Mouse (Mus musculus) megakaryocyte-erythroid progenitor cell, adult 5-6 weeks (primary cell): ENCODE results near the gene Tspan32. TPM values are rescaled to one million over a fixed set of nuclear protein-coding genes. Genes with fewer than 3 reads are reported as not detected.

Experiments
- ATAC-seq: replicated peaks from 2 replicates; pipeline ENCODE4 v1.8.0; 2016; ENCODE audit warnings: mild to moderate bottlenecking, inconsistent platforms; ENCODE audit not compliant: severe bottlenecking, poor library complexity, low FRiP score, low TSS enrichment
- total RNA-seq, 2 experiments: library from RNA; stranded (forward) in 1 of 2; stranded (reverse) in 1 of 2; fragments of 200-1000, 215-1000 nt in 1 of 2; fragments of >200 nt in 1 of 2; fragmentation: Nextera tagmentation in 1 of 2; gene quantifications; 2 replicates each; pipeline ENCODE4 v1.2.3; 2014 to 2017

Tspan32 gene
- total RNA-seq (2014; fragmentation: Nextera tagmentation) (163 and 191 TPM in 2 replicates), total RNA-seq (2017) (94.2 and 132 TPM in 2 replicates)

DNA sequence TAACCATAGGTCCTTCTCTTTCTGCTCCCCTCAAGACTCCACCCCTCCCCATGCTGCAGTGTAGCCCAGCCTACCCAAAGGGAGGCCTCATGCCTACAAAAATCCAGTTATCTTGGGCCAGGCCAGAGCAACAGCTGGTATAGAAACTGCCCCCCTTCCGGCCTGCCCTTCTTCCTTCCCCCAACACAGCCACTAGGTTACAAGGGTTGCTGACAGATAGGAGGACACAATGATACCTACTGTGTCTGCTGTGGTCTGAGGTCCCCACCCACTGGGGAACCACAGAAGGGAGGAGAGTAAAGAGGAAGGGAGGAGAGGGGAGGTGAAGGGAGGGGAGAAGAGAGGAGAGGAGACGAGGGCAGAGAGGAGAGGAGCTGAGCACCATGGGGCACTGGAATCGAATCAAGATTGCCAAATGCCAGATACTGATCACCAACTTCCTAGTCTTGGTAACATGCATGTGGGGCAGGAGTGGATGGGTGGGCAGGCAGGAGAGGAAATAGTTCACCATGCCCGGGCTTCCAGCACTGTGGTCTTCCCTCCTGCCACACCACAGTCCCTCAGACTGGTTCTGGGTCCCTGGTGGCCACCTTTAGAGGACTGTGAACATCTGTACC lies at the start of gene Tspan32:
TSS of gene Tspan32 (plus strand) at position 320 of the 617 bp plus-strand sequence.
- ATAC-seq, result peak; percentile 64

DNA sequence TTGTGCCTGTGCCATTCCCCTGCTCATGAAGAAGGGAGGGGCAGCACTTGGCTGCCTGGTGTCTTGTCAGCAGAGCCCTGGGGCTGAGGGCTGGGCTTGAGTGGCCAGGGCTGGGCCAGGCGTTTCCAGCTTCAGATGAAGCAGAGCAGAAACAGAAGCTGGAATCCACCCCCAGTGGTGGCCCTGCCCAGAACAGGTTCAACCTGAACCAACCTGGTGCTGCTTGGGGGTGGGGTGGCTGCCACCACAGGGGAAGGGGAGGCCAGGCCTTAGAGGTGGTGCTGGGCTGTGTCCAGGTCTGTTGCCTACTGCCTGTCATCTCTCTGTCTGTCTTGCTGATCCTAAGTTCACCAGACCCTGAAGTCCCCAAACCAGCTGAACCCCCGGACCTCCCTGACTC lies 48.8 kb upstream of the Tspan32 start:
- ATAC-seq, result no peak

DNA sequence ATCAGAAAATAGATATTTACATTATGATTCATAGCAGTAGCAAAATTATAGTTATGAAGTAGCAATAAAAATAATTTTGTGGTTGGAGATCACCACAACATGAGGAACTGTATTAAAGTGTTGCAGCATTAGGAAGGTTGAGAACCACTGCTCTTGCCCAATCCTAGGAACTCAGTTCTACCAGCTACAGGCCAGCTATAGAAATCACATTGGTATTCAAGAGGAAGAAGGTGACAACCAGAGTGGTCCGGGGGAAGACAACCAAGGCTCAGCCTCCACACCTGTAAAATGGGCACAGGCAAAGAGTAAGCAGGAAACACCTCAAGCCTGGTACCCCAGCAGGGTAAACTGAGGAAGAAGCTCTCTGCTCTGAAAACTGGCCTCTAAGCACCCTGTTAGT lies 46.0 kb upstream of the Tspan32 start:
- no peak for ATAC-seq

DNA sequence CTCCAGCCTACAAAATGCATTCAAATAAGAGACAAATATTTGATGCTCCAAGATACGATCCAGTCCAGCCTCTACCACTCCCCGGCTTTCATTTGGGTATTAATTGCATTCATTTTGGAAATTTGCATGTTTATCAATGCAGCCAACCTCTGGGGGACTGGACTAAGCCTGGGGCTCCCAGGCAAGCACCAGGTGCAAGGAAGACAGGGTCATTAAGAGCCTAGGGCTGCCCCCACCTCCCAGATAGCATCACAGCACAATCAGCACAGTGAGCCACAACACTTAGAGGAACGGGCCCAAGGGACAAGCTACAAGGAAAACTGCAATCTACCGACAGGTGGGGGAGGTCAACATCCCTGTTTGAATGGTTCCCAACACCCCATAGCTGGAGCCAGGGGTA lies 45.1 kb upstream of the Tspan32 start:
- ATAC-seq, result no peak

DNA sequence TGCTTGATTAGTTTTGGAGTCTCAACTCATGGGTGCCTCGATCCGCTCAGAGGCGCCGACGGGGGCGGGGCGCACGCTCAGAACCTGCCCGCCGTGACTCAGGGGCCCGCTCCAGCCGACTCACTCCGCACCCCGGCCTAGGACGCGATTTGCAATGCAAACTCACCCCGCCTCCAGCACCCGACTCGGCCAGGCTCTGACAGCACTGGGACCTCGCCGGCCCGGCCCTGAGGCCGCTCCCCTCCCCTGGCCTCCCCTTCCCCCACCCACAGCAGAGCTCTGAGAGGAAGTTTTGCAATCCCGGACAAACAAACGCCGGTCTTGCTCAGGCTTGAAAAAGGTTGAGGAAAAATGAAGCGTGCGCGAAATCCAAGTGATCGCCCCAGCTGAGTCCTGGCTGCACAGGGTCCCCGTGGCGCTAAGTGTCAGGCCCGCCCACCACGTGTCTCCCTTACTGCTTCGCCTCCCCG lies 37.4 kb upstream of the Tspan32 start:
- ATAC-seq, result no peak

DNA sequence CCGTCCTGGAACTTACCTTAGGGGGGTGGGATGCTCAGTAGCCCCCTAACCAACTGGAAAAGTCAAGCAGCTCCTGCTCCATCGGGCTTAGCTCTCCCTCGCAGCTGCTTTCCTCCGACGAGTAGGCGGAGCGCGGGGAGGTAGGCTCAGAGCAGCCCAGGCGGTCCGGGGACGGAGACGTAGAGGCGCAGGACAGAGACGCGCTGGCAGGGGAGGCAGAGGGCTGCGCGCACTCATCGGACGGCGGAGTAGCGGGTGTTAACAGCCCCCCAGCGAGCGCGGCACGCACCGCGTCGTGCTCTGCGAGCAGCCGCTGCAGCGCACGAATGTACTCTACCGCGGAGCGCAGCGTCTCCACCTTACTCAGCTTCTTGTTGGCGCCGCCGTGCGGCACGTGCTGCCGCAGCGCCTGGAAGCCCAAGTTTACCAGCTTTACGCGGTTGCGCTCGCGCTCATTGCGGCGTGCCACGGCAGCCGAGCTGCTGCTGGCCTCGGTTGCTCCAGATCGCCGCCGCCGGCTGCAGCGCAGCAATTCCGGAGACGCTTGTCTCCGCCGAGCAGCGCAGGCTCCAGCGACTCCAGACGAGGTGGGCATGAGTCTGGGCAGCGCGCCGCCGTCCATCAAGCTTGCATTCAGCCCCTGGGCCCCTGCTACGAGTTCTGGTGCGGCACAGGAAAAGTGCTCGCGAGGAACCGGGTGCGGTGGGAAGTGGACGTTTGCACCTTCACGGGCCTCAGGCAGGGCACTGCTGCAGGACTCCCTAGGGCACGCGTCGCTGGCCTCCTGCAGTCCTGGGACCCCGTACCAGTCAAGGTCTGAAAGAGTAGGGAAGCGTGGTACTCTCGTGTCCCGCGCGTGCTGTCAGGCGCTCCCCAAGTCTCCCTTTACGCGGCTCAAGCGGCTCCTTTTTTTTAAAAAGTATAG lies 36.7 kb upstream of the Tspan32 start:
- peak; percentile 42 for ATAC-seq

DNA sequence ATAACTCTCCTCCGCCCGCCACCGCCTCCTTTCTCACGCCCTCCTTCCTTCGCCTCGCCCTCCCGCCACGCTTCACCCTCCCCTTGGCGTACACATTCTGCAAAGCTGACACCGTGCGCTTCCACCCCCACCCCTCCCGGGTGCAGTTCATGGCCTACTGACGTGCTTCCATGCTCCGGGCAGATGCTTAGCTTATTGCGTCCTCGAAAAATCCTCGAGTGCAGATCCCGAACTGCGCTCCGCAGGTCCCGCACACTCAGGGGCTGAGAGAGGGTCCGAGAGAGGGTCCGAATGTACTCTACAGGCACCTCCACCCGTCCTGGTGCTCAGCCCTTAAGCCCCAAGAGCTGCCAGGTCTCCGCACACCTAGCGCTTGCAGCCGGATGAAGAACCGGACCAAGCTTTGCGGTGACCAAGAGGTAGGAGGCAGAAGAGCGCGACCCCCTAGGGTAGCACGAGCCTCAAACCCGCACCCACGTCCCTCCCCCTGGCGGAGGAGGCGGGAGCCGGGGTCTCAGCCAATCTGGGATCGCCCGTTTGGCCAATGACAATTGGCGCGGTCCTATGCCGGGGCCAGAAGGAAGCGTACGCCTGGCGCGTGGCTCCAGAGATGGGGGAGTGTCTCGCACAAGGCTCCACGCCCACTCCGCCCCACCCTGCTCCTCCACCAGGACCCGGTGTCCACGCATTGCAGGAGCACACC lies 35.9 kb upstream of the Tspan32 start, which contains the start of gene Ascl2:
TSS of gene Ascl2 (minus strand) at position 456 of the 703 bp plus-strand sequence.
- ATAC-seq, result 0 out of 2 replicates have a peak, but pooled peaks have one; percentile 44

DNA sequence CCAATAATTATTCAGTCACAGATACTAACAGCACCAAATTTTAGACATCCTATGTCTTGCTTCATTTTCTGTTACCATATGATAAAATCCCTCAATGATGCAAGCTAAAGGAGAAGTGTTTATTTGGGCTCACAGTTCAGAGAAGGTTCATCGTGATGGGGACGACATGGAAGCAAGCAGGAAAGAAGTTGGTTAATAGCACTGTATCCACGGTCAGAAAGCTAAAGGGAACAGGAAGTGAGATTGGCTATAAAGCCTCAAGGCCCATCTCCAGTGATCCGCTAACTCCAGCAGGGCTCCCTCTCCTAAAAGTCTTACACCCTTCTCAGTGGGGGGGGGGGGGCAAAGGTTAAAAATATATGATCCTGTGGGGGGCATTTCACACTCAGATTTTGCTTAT lies 22.9 kb upstream of the Tspan32 start:
- no peak for ATAC-seq

DNA sequence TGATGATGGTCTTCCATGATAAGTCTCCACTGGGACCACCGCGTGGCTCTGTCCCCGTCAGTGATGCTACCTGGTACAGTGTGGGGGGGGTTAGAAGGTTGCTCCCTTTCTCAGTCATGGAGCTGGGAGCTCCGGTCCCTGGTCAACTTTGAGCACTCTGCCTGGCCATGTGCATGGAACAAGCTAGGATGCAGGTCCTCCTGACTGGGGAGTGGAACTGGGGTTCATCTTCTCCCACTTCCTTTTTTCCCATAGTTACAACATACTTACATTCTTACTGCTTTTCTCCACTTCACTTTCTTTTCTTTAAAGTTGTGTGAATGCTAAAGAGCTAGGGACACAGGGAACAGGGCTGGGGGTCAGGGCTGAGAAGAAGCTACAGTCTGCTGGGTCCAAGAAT lies 19.7 kb upstream of the Tspan32 start:
- ATAC-seq, result no peak

DNA sequence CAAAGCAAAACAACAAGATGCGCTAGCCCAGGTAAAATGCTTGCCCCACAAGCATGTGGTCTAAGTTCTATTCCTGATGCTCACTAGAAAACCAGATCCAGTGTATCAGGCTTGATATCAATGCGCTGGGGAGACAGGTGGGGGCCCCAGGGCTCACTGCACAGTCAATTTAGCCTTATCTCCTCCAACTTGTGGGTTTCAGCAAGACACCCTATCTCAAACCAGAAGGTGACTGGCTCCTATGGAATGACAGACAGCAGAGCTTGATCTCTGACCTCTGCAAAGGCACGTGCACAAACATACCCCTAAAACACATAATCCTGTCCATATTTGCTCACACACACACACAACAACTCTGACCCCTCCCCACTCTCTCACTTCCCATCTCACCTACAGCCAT lies 17.1 kb upstream of the Tspan32 start:
- ATAC-seq, result peak; percentile 53

DNA sequence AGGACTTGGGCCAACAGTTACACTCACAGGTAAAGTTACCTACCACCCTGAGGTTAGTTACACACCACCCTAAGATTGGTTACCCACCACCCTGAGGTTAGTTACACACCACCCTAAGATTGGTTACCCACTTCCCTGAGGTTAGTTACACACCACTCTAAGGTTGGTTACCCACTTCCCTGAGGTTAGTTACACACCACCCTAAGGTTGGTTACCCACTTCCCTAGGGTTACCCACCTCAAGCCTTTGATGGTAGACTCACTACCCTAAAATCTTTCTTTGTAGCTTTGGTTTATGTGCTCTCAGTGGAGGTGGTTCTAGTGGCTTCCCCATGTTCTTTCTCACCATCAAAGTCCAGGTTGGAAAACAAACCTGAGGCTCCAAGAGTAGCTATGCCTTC lies 9.8 kb upstream of the Tspan32 start:
- ATAC-seq, result no peak

DNA sequence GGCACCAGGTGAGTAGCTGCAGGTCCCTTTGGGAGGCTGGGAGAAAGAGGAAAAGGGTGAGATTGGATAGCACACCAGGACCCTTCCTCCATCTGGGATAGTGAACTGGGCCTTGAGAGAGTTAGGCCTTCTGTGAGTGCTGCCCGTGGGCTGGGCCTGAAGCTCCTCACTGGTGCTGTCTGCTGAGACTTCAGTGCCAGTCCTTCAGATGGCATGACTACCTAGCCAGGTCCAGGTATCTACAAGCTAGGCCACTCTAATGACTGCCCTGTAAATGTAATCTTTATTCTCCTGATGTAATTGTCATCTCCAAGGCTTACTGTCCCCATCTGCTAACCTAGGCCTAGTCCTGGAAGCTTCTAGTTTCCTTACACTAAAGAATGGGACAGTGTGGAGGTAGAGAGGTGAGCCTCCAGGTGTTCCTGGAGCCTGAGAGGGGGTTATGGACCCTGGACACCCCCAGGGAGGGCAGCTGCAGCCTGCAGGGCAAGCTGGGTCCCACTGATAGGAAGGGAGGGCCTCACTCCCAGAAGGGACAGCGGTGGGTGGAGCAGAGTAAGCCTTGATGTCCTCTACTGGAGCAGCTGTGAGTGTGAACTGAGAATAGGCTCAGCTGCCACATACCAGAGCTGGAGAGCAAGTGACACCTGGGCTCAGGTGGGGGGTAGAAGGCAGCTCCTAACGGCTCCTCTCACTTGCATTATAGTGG lies 9.1 kb upstream of the Tspan32 start:
- ATAC-seq, result peak; percentile 50

DNA sequence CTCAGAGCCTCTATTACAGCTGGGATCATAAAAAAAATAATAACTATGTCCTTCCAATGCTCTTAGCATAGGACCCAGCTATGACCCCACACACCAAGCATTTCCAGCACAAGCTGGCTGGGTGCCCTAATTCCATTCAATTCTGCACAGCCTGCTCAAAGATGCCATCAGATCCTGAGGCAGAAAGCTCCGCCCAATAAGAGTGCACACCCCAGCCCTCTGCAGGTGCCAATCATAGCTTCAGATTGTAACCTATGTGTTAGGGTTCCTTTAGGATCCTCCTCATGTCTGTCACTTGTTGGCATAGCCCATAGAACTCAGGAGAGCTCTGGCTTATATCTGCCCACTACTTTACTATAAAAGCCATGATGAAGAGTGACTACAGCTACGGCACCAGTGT lies 7.8 kb upstream of the Tspan32 start:
- no peak for ATAC-seq

DNA sequence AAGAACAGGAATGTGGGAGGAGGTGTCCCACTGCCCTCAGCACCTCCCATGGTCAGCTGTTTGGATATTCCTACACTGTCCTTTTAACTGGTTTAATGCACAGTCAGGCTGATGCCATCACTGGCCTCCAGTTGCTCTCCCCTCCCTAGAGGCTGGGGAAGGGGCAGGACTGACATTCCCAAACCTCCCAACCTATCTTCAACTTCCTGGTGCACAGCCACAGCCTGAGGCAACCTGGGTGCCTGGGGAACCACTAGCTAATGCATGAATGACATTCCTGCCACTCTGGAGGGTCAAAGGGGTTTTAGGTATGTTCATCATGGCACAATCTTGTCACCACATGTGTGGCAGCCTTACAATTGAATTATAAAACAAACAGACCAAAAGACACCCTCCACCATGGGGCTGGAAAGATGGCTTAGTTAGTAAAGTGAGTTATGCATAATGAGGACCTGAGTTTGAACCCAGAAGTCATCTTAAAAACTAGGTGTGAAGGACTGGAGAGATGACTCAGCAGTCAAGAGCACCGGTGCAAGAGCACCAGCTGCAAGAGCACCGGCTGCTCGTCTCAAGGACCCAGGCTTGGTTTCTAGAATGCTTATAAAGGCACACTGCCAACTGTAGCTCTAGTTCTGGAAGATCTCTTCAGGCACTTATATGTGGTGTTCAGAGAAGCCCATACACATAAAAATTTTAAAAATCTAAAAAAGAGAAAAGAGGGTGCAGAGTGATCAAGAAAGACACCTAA lies 7.3 kb upstream of the Tspan32 start:
- ATAC-seq, result no peak

DNA sequence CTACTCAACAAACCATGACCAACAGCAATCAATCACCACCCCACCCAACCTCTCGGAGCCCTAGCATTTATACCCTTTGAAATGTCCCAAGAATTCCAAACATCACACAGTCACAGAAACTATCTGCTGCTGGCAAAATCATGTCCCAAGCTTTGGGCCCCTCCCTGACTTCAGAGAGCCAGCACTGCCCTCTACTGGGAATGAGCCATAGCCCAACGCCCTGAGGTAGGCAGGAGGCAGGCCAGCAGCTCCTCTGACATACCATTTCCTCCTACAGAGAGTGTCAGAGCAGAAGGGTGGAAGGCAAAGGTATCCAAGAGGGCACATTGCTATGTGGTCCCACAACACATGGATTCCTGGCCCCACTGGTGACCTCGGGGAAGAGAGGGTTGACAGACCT lies 2.2 kb upstream of the Tspan32 start:
- no peak for ATAC-seq

DNA sequence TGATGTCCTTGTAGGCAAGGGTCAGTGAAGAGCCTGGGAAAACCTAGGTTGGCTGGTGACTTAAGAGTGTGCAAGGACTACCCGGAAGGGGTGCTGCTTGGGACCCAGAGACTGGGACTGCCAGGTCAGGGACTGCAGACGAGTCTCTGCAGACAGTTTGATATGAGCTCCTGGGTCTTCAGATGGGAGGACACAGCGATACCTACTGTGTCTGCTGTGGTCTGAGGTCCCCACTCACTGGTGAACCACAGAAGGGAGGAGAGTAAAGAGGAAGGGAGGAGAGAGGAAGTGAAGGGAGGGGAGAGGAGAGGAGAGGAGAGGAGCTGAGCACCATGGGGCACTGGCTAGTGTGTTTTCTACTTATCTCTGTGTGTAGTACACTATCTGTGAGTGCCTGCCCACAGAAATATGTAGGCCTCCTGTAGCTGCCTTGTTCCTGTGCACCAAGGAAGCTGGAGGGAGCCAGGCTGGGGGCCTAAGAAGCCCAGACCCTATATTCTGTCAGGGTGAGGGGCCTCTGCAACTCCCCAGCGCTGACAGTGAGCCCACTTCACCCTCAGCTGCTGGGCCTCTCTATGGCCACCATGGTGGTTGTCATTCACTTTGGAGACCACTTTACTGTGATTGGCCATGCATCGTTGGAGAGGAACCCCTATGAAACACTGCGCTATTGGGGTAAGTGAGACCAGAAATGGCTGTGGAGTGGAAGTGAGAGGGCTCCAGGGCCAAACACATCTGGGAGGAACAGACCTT lies 674 bp downstream of the Tspan32 start:
- peak; percentile 56 for ATAC-seq

DNA sequence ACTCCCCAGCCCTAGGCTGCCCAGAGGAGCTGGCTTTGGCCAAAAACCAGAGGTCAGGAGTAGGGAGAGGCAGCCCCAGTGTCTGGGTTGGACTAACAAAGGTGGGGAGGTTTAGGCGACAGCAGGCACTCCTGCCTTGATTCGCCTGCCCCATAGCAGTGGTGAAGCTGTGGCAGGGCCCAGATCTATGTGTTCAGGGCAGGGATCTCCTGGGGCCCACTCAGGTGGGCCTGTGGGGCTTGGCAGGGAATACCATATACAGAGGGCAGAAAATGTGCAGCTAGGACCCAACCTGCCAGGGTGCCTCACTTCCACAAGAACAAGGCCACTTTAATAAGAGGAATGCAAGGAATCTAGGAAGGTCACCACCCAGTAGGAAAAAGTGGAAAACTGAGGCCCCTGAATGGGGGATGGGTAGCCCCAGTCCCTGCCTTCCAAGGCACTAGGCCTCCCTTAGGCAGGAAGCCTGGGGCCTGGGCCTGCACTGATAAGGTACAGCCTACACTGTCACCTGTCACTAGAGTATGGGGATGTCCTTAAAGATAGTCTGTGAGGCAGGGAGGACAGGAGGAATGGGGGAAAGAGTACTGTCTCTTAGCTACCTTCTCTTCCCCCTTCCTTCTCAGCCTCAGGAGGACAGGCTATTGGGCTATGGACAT lies 1.4 kb downstream of the Tspan32 start:
- peak; percentile 50 for ATAC-seq
